In the genomic region with DNA sequence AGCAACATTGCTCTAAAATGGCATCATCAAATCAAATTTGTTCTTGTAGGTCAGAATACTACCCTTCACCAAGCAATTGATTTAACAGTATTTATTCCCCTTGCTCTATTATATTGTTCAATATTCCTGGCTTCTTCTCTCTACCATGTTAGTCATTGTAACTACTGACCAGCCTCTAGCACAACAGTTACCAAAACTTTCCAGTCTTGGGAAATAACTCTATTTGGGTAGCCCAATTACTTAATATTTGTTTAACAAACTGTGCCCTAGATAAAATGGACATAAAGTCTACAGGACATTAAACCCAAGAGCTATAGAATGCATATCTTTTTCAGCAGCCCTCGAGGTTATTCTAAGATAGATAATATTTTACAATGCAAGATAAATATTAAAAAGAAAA, we compare ENCODE assay signal across 35 mouse cellular contexts.
"Had no signal": no experiment of that assay in that cellular context is flagged by ENCODE, and none has a peak within 500 bp of the region (broad histone marks: within the 10 kb centered on the region; RNA-seq: fewer than 3 reads in every experiment).

No protein-coding gene starts in this region.

- H3K4me2 ChIP-seq: heart, embryonic 11.5 days; heart, embryonic 12.5 days; heart, embryonic 13.5 days; heart, embryonic 15.5 days; hindbrain, embryonic 12.5 days; hindbrain, embryonic 13.5 days; hindbrain, embryonic 14.5 days; hindbrain, embryonic 15.5 days; intestine, embryonic 15.5 days; kidney, embryonic 15.5 days had no signal

- DNase-seq: heart, postnatal 10 days; heart, postnatal 14 days; heart, postnatal 36 days; heart, postnatal 4 days; kidney, adult 11 months; kidney, adult 18-20 months; kidney, adult 2 months; kidney, adult 8-10 months; kidney, adult 9 months; kidney, postnatal 10 days; kidney, postnatal 14 days; kidney, postnatal 25 days; kidney, postnatal 36 days; kidney, postnatal 4 days; layer of hippocampus, adult 9-11 months; layer of hippocampus, postnatal 36 days had no signal

- H3K27me3 ChIP-seq: heart, embryonic 12.5 days; heart, embryonic 13.5 days; heart, embryonic 15.5 days; hindbrain, embryonic 12.5 days; hindbrain, embryonic 13.5 days; hindbrain, embryonic 15.5 days; intestine, embryonic 15.5 days; kidney, embryonic 15.5 days had no signal

- H3K27ac ChIP-seq: heart, embryonic 10.5 days; heart, embryonic 13.5 days; heart, embryonic 15.5 days; hindbrain, embryonic 10.5 days; hindbrain, embryonic 12.5 days; hindbrain, embryonic 13.5 days; hindbrain, embryonic 14.5 days; hindbrain, embryonic 15.5 days; hindbrain, postnatal 0 days; intestine, embryonic 15.5 days; kidney, embryonic 15.5 days; kidney, postnatal 0 days; layer of hippocampus, adult 2 months had no signal

- H3K9ac ChIP-seq: heart, embryonic 12.5 days; heart, embryonic 13.5 days; heart, embryonic 15.5 days; hindbrain, embryonic 12.5 days; hindbrain, embryonic 13.5 days; hindbrain, embryonic 14.5 days; hindbrain, embryonic 15.5 days; intestine, embryonic 15.5 days; kidney, embryonic 15.5 days had no signal

- ATAC-seq: hindbrain, embryonic 16.5 days; hindbrain, postnatal 0 days; inflammation-experienced regulatory T-cells, adult 6 months; intestine, embryonic 15.5 days; intestine, embryonic 16.5 days; intestine, postnatal 0 days had no signal

- H3K36me3 ChIP-seq: heart, embryonic 10.5 days; heart, embryonic 12.5 days; heart, embryonic 13.5 days; heart, embryonic 15.5 days; hindbrain, embryonic 10.5 days; hindbrain, embryonic 12.5 days; hindbrain, embryonic 13.5 days; hindbrain, embryonic 15.5 days; intestine, embryonic 15.5 days; kidney, embryonic 15.5 days had no signal

- H3K4me1 ChIP-seq: heart, embryonic 10.5 days; heart, embryonic 12.5 days; heart, embryonic 13.5 days; heart, embryonic 15.5 days; hindbrain, embryonic 10.5 days; hindbrain, embryonic 12.5 days; hindbrain, embryonic 13.5 days; hindbrain, embryonic 15.5 days; intestine, embryonic 15.5 days; kidney, embryonic 15.5 days had no signal

- H3K4me3 ChIP-seq: heart, embryonic 10.5 days; heart, embryonic 12.5 days; heart, embryonic 13.5 days; heart, embryonic 15.5 days; hindbrain, embryonic 10.5 days; hindbrain, embryonic 12.5 days; hindbrain, embryonic 13.5 days; hindbrain, embryonic 15.5 days; intestine, embryonic 15.5 days; kidney, embryonic 15.5 days; layer of hippocampus, adult 2 months had no signal

- H3K9me3 ChIP-seq: heart, embryonic 10.5 days; heart, embryonic 15.5 days; hindbrain, embryonic 12.5 days; intestine, embryonic 15.5 days; kidney, embryonic 15.5 days had no signal
